Mouse (Mus musculus) thymus, postnatal 14 days (tissue): ENCODE measurements around the gene Klhl7.

Source experiments
- DNase-seq: peaks from one replicate; pipeline ENCODE4 v3.0.0; 2021

Klhl7 gene

DNA sequence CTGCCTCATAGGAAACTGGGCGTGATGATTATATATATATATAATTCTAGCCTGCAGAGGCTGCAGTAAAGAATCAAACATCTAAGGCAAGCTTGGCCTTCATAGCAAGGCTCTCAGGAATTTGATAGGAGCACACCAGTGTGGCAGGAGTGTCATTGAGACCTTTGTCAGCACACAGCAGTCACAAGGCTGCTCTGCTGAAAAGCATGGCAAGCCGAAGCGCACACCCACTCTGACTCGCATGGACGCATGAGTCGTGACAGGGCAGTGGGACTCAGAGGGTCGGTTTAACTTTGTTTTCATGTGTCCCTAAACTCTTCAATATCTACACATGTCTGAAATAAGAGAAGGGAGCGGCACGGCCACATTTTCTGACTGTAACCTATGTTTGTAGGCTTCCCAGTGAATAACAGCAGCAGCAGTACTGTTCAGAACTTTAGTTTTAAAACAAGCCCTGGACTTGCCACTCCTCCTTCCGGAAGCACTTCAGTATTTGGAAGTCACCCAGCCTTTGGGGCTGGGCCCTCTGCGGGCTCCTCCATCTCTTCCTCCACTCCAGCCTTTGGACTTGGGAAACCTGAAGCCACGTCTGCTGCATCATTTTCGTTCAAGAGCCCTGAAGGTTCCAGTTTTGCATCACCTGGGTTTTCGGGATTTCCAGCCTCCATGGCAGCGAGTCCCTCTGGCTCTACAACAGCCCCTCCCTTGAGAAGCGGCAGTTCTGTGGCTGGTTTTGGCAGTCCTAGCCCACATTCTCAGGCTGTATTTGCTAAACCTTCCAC, 81.3 kb downstream of the Klhl7 start:
- no peak for DNase-seq

DNA sequence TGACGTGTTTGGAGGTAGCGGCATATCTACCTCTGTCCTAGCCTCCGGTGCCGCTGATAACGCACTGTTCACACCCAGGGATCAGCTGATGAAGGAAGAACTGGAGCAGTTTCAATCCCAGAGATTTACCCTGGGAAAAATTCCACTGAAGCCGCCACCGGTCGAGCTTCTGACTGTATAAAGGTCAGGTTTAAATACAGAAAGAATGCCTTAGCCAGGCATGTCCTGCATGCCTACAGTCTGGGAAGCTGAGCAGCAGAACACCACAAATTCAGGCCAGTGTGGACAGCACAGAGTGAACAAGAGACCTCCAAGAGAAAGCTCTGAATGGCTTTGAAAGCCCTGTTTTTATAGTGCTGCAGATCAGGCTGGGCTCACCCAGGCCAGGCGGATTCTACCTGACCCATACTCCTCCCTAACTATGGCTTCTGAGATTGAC, 81.9 kb downstream of the Klhl7 start:
- DNase-seq: no peak

DNA sequence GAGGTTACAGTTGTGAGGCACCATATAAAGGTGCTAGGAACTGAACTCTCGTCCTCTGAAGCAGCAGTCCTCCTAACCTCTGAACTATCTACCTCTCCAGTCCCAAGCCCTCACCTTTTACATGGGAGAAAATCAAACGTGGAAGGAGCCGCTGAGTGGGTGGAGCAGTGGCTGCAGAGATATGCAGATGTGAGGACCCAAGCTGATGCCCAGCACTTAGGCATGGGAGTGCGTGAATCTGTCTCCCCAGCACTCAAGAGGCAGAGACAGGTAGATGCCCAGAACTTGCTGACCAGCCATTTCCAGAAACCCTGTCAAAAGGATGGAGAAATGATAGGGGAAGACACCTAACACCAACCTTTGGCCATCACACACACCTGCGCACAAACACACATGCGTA, 82.7 kb downstream of the Klhl7 start:
- no peak for DNase-seq

DNA sequence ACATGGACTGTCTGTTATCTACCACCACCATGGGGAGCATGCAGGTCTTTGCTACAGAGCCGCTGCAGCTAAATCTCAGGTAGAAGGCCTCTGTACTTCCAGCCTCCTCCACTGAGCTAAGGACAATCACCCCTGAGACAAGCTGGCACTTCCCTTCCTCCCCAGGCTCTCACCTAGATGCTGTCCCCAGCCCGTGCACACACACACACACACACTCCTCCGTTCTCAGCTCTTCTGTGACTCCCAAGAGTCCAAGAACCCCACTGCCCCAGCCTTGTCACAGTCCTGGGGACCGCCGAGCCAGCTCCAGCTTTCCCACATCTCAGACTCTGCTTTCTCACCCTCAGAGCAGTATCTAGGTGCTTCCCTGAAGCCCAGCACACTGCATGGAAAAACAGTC, 83.6 kb downstream of the Klhl7 start:
- DNase-seq: no peak

DNA sequence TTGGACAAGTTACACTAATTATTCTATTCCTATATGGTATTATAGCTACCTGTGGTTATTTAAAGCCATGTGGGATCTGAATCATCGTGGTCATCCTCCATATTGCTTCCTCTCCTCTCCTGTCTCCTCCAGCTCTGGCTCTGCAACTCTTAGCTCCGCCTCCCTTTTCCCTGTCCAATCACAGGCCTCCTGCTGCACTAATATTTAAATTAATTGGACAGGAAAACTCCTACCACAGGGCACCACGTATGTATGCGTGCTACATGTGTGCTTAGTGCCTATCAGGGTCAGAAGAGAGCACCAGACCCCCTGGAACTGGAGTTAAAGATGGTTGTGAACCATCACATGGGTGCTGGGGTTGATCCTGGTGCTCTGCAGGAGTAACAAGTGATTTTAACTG, 88.1 kb downstream of the Klhl7 start:
- no peak for DNase-seq

DNA sequence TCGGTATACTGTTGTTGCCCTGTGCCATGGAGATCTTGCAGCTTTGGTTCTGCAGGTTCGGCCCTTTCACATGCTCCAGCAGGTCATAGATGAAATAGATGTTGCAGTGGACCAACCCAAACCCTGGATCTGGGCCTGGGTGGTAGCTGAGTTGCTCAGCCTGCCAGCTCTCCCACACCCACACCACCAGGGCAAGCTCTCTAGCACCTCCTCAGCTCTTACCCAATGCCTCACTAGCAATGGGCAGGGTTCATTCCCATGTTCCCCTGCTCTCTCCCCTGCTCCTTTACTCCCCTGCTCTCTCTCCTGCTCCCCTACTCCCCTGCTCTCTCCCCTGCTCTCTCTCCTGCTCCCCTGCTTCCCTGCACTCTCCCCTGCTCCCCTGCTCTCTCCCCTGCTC, 91.4 kb downstream of the Klhl7 start:
- DNase-seq: no peak

DNA sequence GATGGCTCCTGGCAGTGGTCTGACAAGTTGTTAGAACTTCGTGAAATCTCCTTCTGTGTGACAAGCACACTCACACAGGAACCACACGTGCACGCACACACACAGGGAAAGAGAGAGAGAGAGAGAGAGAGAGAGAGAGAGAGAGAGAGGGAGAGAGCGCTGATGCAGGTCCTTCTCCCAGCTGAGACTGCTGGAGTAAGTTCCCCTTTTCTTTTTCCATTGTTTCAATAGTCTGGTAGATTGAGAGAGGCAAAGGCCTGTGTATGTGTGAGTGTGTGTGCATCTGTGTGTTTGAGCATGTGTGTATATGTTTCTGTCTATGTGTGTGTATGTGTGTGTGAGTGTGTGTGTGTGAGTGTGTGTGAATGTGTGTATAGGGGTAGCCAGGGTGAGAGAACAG, 100.6 kb downstream of the Klhl7 start:
- no peak for DNase-seq

DNA sequence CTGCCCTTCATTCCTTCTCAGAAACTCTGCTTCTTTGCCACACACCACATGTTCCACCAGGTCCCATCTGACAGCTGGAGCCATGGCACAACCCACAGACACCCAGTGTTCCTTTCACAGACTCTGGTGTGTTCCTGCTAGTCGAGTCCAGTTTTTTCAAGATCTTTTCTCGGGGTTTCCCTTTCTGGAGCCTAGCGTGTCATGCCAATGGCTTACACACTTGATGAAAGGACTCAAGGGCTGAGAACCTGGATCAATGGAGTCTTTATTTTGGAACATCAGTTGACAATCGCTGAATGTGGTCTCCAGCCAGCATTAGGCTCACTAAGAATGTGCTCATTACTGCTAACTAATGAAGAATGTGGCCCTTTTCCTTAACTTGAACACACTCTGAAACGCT, 102.1 kb downstream of the Klhl7 start:
- DNase-seq: no peak

DNA sequence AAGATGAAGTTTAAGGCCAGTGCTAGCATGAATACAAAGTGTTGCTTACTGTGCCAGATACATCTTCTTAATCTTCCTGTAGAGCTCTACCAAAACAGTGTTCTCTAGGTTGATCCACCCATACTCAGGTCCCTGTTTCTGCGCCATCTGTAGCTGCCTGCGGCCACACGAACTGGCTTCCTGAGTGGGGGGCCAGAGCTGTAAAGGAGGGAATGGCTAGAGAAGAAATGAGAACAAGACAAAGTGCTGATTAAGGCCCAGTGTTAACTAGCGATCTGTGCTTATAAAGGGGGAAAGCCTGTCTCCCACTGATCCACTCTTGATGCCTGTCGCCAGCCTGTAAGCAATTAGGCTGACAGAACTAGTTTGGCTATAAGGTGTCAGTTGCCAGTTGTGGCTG, 102.9 kb downstream of the Klhl7 start:
- no peak for DNase-seq

DNA sequence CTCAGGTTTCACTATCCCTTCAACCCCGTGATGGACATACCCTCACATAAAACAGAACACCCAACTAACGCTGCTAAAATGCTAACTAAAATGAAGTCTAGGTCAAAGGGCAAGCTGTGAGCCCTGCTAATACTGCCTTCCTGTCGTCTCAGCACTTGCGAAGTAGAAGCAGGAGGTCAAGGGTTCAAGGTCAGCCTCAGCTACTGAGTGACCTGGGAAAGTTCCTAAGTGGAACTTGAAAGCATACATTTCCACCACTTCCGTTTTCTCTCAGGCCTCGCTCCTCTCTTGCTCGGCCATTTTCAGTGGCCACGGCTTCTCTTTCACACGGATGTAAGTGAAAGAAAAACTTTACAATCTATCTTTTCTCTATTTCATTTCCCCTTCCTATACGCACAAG, 107.6 kb downstream of the Klhl7 start:
- DNase-seq: no peak

DNA sequence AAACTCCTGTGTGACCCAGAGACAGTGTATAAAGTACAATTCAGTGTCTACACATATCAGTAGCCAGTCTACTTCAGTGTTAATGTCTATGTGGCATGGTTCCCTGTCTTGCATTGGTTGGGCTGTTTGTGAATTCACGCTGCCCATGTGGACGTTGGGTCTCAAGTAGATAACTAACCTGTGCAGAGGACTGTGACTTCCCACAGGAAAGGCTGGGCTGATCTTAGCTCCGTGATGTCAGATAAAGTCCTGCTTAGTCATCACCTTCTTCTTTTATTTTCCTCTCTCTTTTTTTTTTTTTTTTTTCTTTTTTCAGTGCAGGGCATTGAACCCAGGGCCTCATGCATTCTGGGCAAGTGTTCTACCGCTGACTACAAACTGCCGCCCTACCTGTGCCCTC, 108.1 kb downstream of the Klhl7 start:
- DNase-seq: no peak
